Mouse (Mus musculus): ENCODE measurements at regions not wholly inside any gene's neighbourhood (a gene's known extent, or its start where the extent isn't known, plus 50 kb on each side); places are given as distances from the start of the nearest gene placed in this dataset.

- H3K9ac ChIP-seq = no peak overlapping the region
- H3K4me2 ChIP-seq = no peak overlapping the region
- 74% methylated on average over 2 of the region's 2 CpGs for WGBS
- no peaks in the 10 kb centered on the region for H3K4me1 ChIP-seq (replicated peaks)
- H3K36me3 ChIP-seq = no peaks in the 10 kb centered on the region
- no peaks in the 10 kb centered on the region for H3K27me3 ChIP-seq
- no peak for ATAC-seq (ENCODE audit: low FRiP score)
- no peak overlapping the region for H3K27ac ChIP-seq
- no peaks in the 10 kb centered on the region for H3K9me3 ChIP-seq
- H3K4me3 ChIP-seq = no peak overlapping the region
Measured at GRCm38 (mm10) chr13:81852309-81852978, 69.6 kb downstream of the Cetn3 start.

GRCm38 (mm10) chr13:81856072-81856471, 73.2 kb downstream of the Cetn3 start:
- no peak overlapping the region for H3K27ac ChIP-seq
- ATAC-seq (ENCODE audit: low FRiP score) = no peak
- H3K36me3 ChIP-seq = no peaks in the 10 kb centered on the region
- no peaks in the 10 kb centered on the region for H3K9me3 ChIP-seq
- no peaks in the 10 kb centered on the region for H3K4me1 ChIP-seq (replicated peaks)
- H3K4me2 ChIP-seq = no peak overlapping the region
- no peak overlapping the region for H3K9ac ChIP-seq
- H3K4me3 ChIP-seq = no peak overlapping the region
- no peaks in the 10 kb centered on the region for H3K27me3 ChIP-seq
- 67% methylated on average over 4 of the region's 4 CpGs for WGBS

GRCm38 (mm10) chr13:81860683-81861082, 77.8 kb downstream of the Cetn3 start:
- Histone ChIP-seq H3K27me3 (no peaks in the 10 kb centered on the region), H3K4me2 (no peak overlapping the region), H3K9me3 (no peaks in the 10 kb centered on the region), H3K9ac (no peak overlapping the region), H3K4me1 (replicated peaks) (no peaks in the 10 kb centered on the region), H3K36me3 (no peaks in the 10 kb centered on the region), H3K4me3 (no peak overlapping the region), H3K27ac (no peak overlapping the region)
- WGBS = 84% methylated on average over 4 of the region's 4 CpGs
- ATAC-seq (ENCODE audit: low FRiP score) = no peak

GRCm38 (mm10) chr13:81861886-81862600, 79.2 kb downstream of the Cetn3 start:
- no peak overlapping the region for H3K4me2 ChIP-seq
- no peak overlapping the region for H3K4me3 ChIP-seq
- no peaks in the 10 kb centered on the region for H3K36me3 ChIP-seq
- no peak overlapping the region for H3K9ac ChIP-seq
- no peaks in the 10 kb centered on the region for H3K4me1 ChIP-seq (replicated peaks)
- no peaks in the 10 kb centered on the region for H3K9me3 ChIP-seq
- no peak overlapping the region for H3K27ac ChIP-seq
- ATAC-seq (ENCODE audit: low FRiP score) = no peak
- WGBS = 90% methylated on average over 5 of the region's 5 CpGs
- no peaks in the 10 kb centered on the region for H3K27me3 ChIP-seq

GRCm38 (mm10) chr13:81871226-81871625, 88.3 kb downstream of the Cetn3 start:
- H3K4me3 ChIP-seq = no peak overlapping the region
- 75% methylated on average over 9 of the region's 9 CpGs for WGBS
- no peaks in the 10 kb centered on the region for H3K4me1 ChIP-seq (replicated peaks)
- no peak overlapping the region for H3K27ac ChIP-seq
- no peak for ATAC-seq (ENCODE audit: low FRiP score)
- H3K9ac ChIP-seq = no peak overlapping the region
- no peaks in the 10 kb centered on the region for H3K27me3 ChIP-seq
- no peak overlapping the region for H3K4me2 ChIP-seq
- no peaks in the 10 kb centered on the region for H3K9me3 ChIP-seq
- H3K36me3 ChIP-seq = no peaks in the 10 kb centered on the region

GRCm38 (mm10) chr13:81885879-81886278, 103.0 kb downstream of the Cetn3 start:
- no peaks in the 10 kb centered on the region for H3K27me3 ChIP-seq
- H3K4me2 ChIP-seq = no peak overlapping the region
- H3K27ac ChIP-seq = no peak overlapping the region
- H3K36me3 ChIP-seq = no peaks in the 10 kb centered on the region
- ATAC-seq (ENCODE audit: low FRiP score) = 0 out of 2 replicates have a peak, but pooled peaks have one; percentile 43
- no peak overlapping the region for H3K9ac ChIP-seq
- no peak overlapping the region for H3K4me3 ChIP-seq
- WGBS = 42% methylated on average over 6 of the region's 6 CpGs
- H3K9me3 ChIP-seq = no peaks in the 10 kb centered on the region
- 0 out of 2 replicates have a peak, but pooled peaks cover 5% of the 10 kb centered on the region for H3K4me1 ChIP-seq (replicated peaks)

- whole genome bisulfite sequencing = 90% methylated on average over 4 of the region's 4 CpGs
- H3K27me3 ChIP-seq = no peaks in the 10 kb centered on the region
Measured at GRCm38 (mm10) chr13:81930266-81930665, 147.4 kb downstream of the Cetn3 start.

GRCm38 (mm10) chr13:81931199-81931598, 148.3 kb downstream of the Cetn3 start:
- ATAC-seq (ENCODE audit: low FRiP score) = no peak
- H3K4me1 ChIP-seq (replicated peaks) = no peaks in the 10 kb centered on the region
- 90% methylated on average over 2 of the region's 2 CpGs for WGBS

More at GRCm38 (mm10) chr13:81930266-81930665, 147.4 kb downstream of the Cetn3 start:
- no peaks in the 10 kb centered on the region for H3K9me3 ChIP-seq
- H3K4me3 ChIP-seq = no peak overlapping the region
- H3K36me3 ChIP-seq = no peaks in the 10 kb centered on the region
- ATAC-seq (ENCODE audit: low FRiP score) = no peak
- H3K27ac ChIP-seq = no peak overlapping the region
- no peak overlapping the region for H3K9ac ChIP-seq
- no peak overlapping the region for H3K4me2 ChIP-seq
- H3K4me1 ChIP-seq (replicated peaks) = no peaks in the 10 kb centered on the region

GRCm38 (mm10) chr13:81937061-81937460, 154.2 kb downstream of the Cetn3 start:
- Histone ChIP-seq H3K27ac (no peak overlapping the region), H3K4me3 (no peak overlapping the region), H3K9me3 (no peaks in the 10 kb centered on the region), H3K36me3 (no peaks in the 10 kb centered on the region), H3K9ac (no peak overlapping the region), H3K27me3 (no peaks in the 10 kb centered on the region), H3K4me1 (replicated peaks) (no peaks in the 10 kb centered on the region), H3K4me2 (no peak overlapping the region)
- 83% methylated on average over 3 of the region's 3 CpGs for WGBS
- ATAC-seq (ENCODE audit: low FRiP score) = no peak

More at GRCm38 (mm10) chr13:81931199-81931598, 148.3 kb downstream of the Cetn3 start:
- Histone ChIP-seq H3K9me3 (no peaks in the 10 kb centered on the region), H3K4me3 (no peak overlapping the region), H3K27me3 (no peaks in the 10 kb centered on the region), H3K4me2 (no peak overlapping the region), H3K27ac (no peak overlapping the region), H3K36me3 (no peaks in the 10 kb centered on the region), H3K9ac (no peak overlapping the region)

GRCm38 (mm10) chr13:81944047-81944446, 161.2 kb downstream of the Cetn3 start:
- Histone ChIP-seq H3K27ac (peak overlapping the region; percentile 50; the same call in 1 of the 2 replicates), H3K4me2 (peak overlapping the region; percentile 61), H3K4me3 (peak overlapping the region; percentile 37), H3K4me1 (replicated peaks) (peaks cover 19% of the 10 kb centered on the region), H3K36me3 (no peaks in the 10 kb centered on the region), H3K9me3 (no peaks in the 10 kb centered on the region), H3K9ac (peak overlapping the region; percentile 59), H3K27me3 (no peaks in the 10 kb centered on the region)
- ATAC-seq (ENCODE audit: low FRiP score) = peak; percentile 93
- WGBS = 10% methylated on average over 9 of the region's 9 CpGs

GRCm38 (mm10) chr13:81944469-81944868, 161.6 kb downstream of the Cetn3 start:
- peak; percentile 91 for ATAC-seq (ENCODE audit: low FRiP score)
- peak overlapping the region; percentile 50; the same call in 1 of the 2 replicates for H3K27ac ChIP-seq
- WGBS = 20% methylated on average over 6 of the region's 6 CpGs

GRCm38 (mm10) chr13:81945741-81946140, 162.9 kb downstream of the Cetn3 start:
- H3K4me2 ChIP-seq = peak overlapping the region; percentile 52
- 6% methylated on average over 9 of the region's 9 CpGs for WGBS
- no peak overlapping the region for H3K27ac ChIP-seq
- no peaks in the 10 kb centered on the region for H3K9me3 ChIP-seq
- no peaks in the 10 kb centered on the region for H3K27me3 ChIP-seq
- no peaks in the 10 kb centered on the region for H3K36me3 ChIP-seq
- H3K9ac ChIP-seq = peak overlapping the region; percentile 49; the same call in 1 of the 2 replicates
- ATAC-seq (ENCODE audit: low FRiP score) = no peak
- H3K4me1 ChIP-seq (replicated peaks) = peaks cover 19% of the 10 kb centered on the region
- peak overlapping the region; percentile 27 for H3K4me3 ChIP-seq

More at GRCm38 (mm10) chr13:81944469-81944868, 161.6 kb downstream of the Cetn3 start:
- Histone ChIP-seq H3K9ac (peak overlapping the region; percentile 59), H3K4me1 (replicated peaks) (peaks cover 19% of the 10 kb centered on the region), H3K4me2 (peak overlapping the region; percentile 61), H3K4me3 (peak overlapping the region; percentile 37), H3K27me3 (no peaks in the 10 kb centered on the region), H3K9me3 (no peaks in the 10 kb centered on the region), H3K36me3 (no peaks in the 10 kb centered on the region)

All from hindbrain, embryonic 13.5 days (tissue).